Mouse (Mus musculus) stomach, postnatal 0 days (tissue): ENCODE results near the gene Alx3. TPM values are rescaled to one million over a fixed set of nuclear protein-coding genes. Genes with fewer than 3 reads are reported as not detected.

Experiments used
- ATAC-seq: fragments of 200-750 bp; cut with Nextera tagmentation; 2 replicates; pipeline ENCODE4 v1.8.0; 2017; ENCODE audit not compliant: low FRiP score, low TSS enrichment
- DNase-seq: peaks from one replicate; pipeline ENCODE4 v3.0.0-alpha.2; 2016; ENCODE audit warnings: low spot score
- H3K27ac ChIP-seq: fragments of 300-500 bp; sonication (generic); replicated peaks from 2 replicates; pipeline ENCODE4 v1.5.1; 2014; ENCODE audit warnings: mild to moderate bottlenecking, control low read depth
- H3K27me3 ChIP-seq: fragments of 300-500 bp; sonication (generic); 2 replicates; pipeline ENCODE4 v1.6.1; 2014; ENCODE audit warnings: low read length; ENCODE audit not compliant: control insufficient read depth, insufficient read depth
- H3K36me3 ChIP-seq: fragments of 300-500 bp; sonication (generic); 2 replicates; pipeline ENCODE4 v1.6.1; 2014; ENCODE audit warnings: low read length, mixed read lengths; ENCODE audit not compliant: control insufficient read depth, insufficient read depth
- H3K4me1 ChIP-seq: fragments of 300-500 bp; sonication (generic); replicated peaks from 2 replicates; pipeline ENCODE4 v1.6.1; 2014; ENCODE audit warnings: antibody characterized with exemption; ENCODE audit not compliant: control insufficient read depth, insufficient read depth
- H3K4me2 ChIP-seq: fragments of 300-500 bp; sonication (generic); replicated peaks from 2 replicates; pipeline ENCODE4 v1.6.1; 2014; ENCODE audit warnings: low read depth, mild to moderate bottlenecking, control low read depth, moderate library complexity
- H3K4me3 ChIP-seq: fragments of 300-500 bp; sonication (generic); 2 replicates; pipeline ENCODE4 v1.5.1; 2014; ENCODE audit warnings: low read depth, low read length, control low read depth
- H3K9ac ChIP-seq: fragments of 300-500 bp; sonication (generic); 2 replicates; pipeline ENCODE4 v1.6.1; 2014; ENCODE audit warnings: mild to moderate bottlenecking, low read length, control low read depth, mixed read lengths
- H3K9me3 ChIP-seq: fragments of 300-500 bp; sonication (generic); 2 replicates; pipeline ENCODE4 v1.6.1; 2016; ENCODE audit warnings: low read length; ENCODE audit not compliant: control insufficient read depth
- CTCF ChIP-seq: IDR thresholded peaks from 2 replicates; pipeline ENCODE4 v1.5.1; 2016; ENCODE audit warnings: antibody characterized with exemption, low read depth, mild to moderate bottlenecking, moderate library complexity
- EP300 ChIP-seq: optimal IDR thresholded peaks from 2 replicates; pipeline ENCODE3; 2016; ENCODE audit warnings: antibody characterized with exemption
- WGBS: fragments of 180-500 bp; shearing (Covaris S2); extraction: QIAGEN DNeasy Blood & Tissue Kit; methylation state at CpG from one replicate; pipeline ENCODE4 v1.1.7; 2014; 5-methylcytosine and 5-hydroxymethylcytosine counted together
- polyA plus RNA-seq: library from polyadenylated mRNA; unstranded; fragments of >200 nt; fragmentation: Nextera tagmentation; extraction: Ambion mirVana; gene quantifications from 2 replicates; pipeline ENCODE4 v1.2.1, GENCODE M21; 2015

The Alx3 gene
- polyA plus RNA-seq, 1 experiment from 2014 or later: not detected

DNA sequence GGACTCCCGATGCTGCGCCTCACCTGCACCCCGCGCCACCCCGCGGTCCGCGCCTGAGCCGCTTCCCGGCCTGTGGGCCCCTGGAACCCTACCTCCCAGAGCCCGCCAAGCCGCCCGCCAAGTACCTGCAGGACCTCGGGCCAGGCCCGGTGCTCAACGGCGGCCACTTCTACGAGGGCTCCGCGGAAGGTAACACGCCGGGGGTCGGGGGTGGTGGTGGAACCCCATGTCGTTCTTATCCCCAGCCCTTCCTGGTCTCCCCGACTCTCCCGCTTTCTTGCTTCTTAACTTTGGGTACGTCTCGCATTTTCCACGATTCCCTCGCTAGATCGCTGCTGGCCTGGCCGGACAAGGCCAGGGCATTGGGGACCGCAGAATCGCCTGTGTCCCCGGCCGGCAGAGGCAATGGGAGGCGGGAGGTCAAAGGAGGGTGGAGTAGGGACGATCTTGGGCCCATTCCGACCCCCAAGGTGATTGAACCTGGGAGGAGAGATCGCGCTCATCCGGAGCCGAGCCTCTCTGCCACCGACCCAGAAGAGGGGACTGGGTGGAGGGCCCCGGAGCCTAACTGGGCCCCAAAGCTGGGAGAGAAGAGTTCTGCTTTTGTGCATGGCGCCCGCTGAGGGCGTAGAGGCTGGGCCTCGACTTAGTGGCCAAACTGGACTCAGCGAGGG, 570 bp downstream of the Alx3 start:
- H3K27me3 ChIP-seq: peaks cover 21% of the 10 kb centered on the region
- no peak for TF ChIP-seq EP300
- TF ChIP-seq CTCF: no peak
- H3K36me3 ChIP-seq: no peaks in the 10 kb centered on the region
- no peak overlapping the region for H3K9ac ChIP-seq
- no peak overlapping the region for H3K27ac ChIP-seq
- ATAC-seq (peak; percentile 26; the same call in 1 of the 2 replicates), DNase-seq (no peak)
- peak overlapping the region; percentile 31 for H3K4me3 ChIP-seq
- no peaks in the 10 kb centered on the region for H3K9me3 ChIP-seq
- 1% methylated on average over 44 of the region's 50 CpGs for WGBS
- H3K4me1 ChIP-seq: no peaks in the 10 kb centered on the region
- peak overlapping the region; percentile 46 for H3K4me2 ChIP-seq

DNA sequence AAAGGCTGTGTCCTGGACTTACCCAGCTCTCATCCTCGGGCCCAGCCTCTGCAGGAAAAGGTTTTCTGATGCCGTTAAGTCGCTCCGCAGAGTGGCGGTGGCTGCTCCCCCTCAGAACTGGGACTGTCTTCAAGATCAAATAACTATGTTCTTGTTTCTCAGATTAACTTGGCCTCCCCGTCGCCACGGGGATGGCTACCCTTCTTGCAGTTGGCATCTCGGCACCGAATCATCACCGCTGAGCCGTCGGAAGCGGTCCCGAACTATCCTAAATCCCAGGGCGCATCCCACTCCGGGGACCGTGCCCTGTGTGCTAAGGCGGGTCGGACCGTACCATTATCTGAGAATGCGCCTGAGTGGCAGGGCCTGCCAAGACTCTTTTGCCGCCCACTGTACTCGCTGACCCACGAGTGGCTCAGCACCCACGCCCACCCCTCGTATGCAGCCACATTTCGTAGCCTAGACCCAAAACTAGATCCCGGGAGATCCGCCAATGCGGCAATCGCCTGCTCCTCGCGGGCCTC, 1.2 kb downstream of the Alx3 start:
- H3K9ac ChIP-seq: no peak overlapping the region
- ATAC-seq: no peak
- H3K4me2 ChIP-seq: peak overlapping the region; percentile 46; the same call in 1 of the 2 replicates
- H3K27me3 ChIP-seq: peaks cover 21% of the 10 kb centered on the region
- DNase-seq: no peak
- no peaks in the 10 kb centered on the region for H3K4me1 ChIP-seq
- WGBS: 3% methylated on average over 34 of the region's 34 CpGs
- H3K9me3 ChIP-seq: no peaks in the 10 kb centered on the region
- no peaks in the 10 kb centered on the region for H3K36me3 ChIP-seq
- H3K4me3 ChIP-seq: no peak overlapping the region
- no peak overlapping the region for H3K27ac ChIP-seq
- TF ChIP-seq EP300 (no peak), CTCF (no peak)

DNA sequence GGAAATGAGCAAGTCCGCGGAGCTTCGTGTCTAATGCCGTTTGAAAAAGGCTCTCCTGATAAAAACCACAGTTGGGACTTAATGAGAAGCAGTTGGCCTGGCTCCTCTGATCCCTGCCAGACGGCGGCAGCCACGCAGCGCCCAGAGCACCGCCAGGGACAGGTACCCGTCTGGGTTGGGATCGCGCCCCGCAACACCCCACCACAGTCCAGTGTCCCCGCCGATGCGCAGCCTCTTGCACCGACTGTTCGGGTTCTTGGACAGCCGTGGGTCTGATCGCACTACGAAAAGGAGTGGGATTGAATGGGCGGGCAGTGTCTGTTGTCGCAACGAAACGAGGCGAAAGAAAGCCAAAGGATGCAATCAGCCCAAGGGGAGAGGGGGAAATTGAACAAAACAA, 1.7 kb downstream of the Alx3 start:
- peaks cover 21% of the 10 kb centered on the region for H3K27me3 ChIP-seq
- no peak overlapping the region for H3K27ac ChIP-seq
- DNase-seq (peak; percentile 40), ATAC-seq (no peak)
- H3K4me1 ChIP-seq: no peaks in the 10 kb centered on the region
- H3K4me2 ChIP-seq: no peak overlapping the region
- no peak overlapping the region for H3K4me3 ChIP-seq
- WGBS: 1% methylated on average over 26 of the region's 26 CpGs
- H3K9me3 ChIP-seq: no peaks in the 10 kb centered on the region
- TF ChIP-seq EP300: no peak
- H3K9ac ChIP-seq: no peak overlapping the region
- H3K36me3 ChIP-seq: no peaks in the 10 kb centered on the region

GRCm38 (mm10) chr3:107597134-107597533, 2.3 kb downstream of the Alx3 start:
- no peak overlapping the region for H3K4me2 ChIP-seq
- no peak overlapping the region for H3K27ac ChIP-seq
- no peak overlapping the region for H3K9ac ChIP-seq
- no peaks in the 10 kb centered on the region for H3K36me3 ChIP-seq
- DNase-seq: no peak
- no peak overlapping the region for H3K4me3 ChIP-seq
- ATAC-seq: no peak
- no peaks in the 10 kb centered on the region for H3K4me1 ChIP-seq
- no peak for TF ChIP-seq EP300
- TF ChIP-seq CTCF: no peak
- H3K9me3 ChIP-seq: no peaks in the 10 kb centered on the region
- H3K27me3 ChIP-seq: peaks cover 21% of the 10 kb centered on the region
- WGBS: 6% methylated on average over 21 of the region's 24 CpGs

DNA sequence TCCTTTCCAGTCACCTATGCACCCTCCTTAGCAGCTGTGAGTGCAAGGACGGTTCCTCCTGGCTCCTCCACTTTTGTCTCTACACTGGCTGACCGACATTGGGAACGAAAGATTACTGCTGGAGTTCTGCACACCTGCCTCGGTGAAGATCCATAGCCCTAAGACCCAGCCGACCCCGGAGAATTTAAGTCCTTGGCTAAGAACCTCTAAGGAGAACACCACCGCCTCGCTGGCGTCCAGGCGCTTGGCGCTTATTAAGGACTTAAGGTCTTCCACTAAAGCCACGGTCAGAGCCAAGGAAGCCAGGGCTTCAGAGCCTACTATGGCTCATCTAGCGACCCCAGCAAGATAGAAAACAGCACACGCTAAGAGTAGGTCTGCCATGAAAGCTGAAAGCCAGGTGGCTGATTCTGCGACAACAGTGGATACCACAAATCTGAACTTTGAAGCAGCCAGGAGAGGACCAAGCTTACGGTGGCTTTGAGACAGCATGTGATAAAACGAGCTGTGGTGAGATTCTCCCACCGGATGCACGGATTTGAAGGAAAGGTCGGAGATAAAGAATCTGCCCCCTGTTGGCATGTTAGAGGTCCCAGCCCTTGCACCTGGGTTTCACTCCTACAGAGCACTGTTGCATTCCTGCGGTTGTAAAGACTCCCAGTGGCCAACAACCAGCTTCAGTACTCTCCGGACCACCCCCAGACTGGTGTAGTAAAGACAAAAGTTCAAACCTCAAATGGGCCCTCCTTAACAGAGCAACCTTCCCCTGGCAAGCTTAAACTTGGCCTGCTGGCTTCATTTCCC, 3.0 kb downstream of the Alx3 start:
- DNase-seq (no peak), ATAC-seq (no peak)
- no peaks in the 10 kb centered on the region for H3K36me3 ChIP-seq
- peaks cover 21% of the 10 kb centered on the region for H3K27me3 ChIP-seq
- H3K4me3 ChIP-seq: no peak overlapping the region
- H3K9me3 ChIP-seq: no peaks in the 10 kb centered on the region
- WGBS: 16% methylated on average over 22 of the region's 22 CpGs
- H3K4me2 ChIP-seq: no peak overlapping the region
- TF ChIP-seq EP300 (no peak), CTCF (no peak)
- H3K27ac ChIP-seq: no peak overlapping the region
- H3K9ac ChIP-seq: no peak overlapping the region
- no peaks in the 10 kb centered on the region for H3K4me1 ChIP-seq

DNA sequence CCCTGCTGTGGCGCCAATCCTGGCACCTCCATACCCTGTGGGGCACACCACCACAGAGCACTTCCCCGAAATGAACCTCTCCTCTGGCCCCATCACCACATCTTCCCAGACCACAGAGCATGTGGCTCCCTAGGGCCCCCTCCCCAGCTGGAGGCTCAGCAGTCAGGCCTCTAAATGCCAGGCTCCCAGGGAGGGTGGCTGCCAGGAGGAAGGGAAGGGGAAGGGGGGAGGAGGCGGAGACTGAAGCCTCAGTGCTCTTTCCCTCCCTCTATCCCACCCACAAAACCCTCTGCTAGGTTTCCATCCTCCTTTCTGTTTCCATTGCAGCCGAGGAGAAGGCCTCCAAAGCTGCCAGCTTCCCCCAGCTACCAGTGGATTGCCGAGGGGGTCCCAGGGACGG, 5.3 kb downstream of the Alx3 start:
- ATAC-seq (no peak), DNase-seq (no peak)
- Histone ChIP-seq H3K4me3 (no peak overlapping the region), H3K27ac (no peak overlapping the region), H3K4me1 (no peaks in the 10 kb centered on the region), H3K27me3 (peaks cover 17% of the 10 kb centered on the region), H3K4me2 (no peak overlapping the region), H3K9ac (no peak overlapping the region), H3K36me3 (no peaks in the 10 kb centered on the region), H3K9me3 (no peaks in the 10 kb centered on the region)
- 31% methylated on average over 4 of the region's 6 CpGs for WGBS
- no peak for TF ChIP-seq EP300
- TF ChIP-seq CTCF: no peak
